Mouse (Mus musculus): ENCODE measurements around the gene AI854703.

GRCm38 (mm10) chr6:48623460-48623859, 3.1 kb upstream of the AI854703 start:
- TF ChIP-seq POLR2A (IDR thresholded peaks at IDR 0.05; ENCODE audit: insufficient read length, low read depth) (no peak), POLR2AphosphoS2 (IDR thresholded peaks at IDR 0.05; ENCODE audit: insufficient read length, low read depth) (no peak), USF1 (IDR thresholded peaks at IDR 0.05; ENCODE audit: low read depth) (no peak), TCF12 (IDR thresholded peaks at IDR 0.05; ENCODE audit: insufficient read depth, poor library complexity, severe bottlenecking) (no peak)
